Mouse (Mus musculus) myocyte (in vitro differentiated cells): ENCODE measurements around the gene Sergef.

ENCODE experiments used
- E2F4 ChIP-seq: IDR thresholded peaks from one replicate; pipeline ENCODE4 v1.6.1; 2011; ENCODE audit warnings: mild to moderate bottlenecking, control low read depth, moderate library complexity; ENCODE audit not compliant: insufficient read depth
- MAX ChIP-seq: IDR thresholded peaks from one replicate; pipeline ENCODE4 v1.6.1; 2011; ENCODE audit warnings: low read depth, mild to moderate bottlenecking, control low read depth
- MYOD1 ChIP-seq, 3 experiments: IDR thresholded peaks; one replicate each; pipeline ENCODE4 v1.6.1; 2011; ENCODE audit warnings: control low read depth in 2 of 3, low read depth in 2 of 3, mild to moderate bottlenecking in 2 of 3, moderate library complexity in 1 of 3; ENCODE audit not compliant: insufficient read length in 2 of 3, control insufficient read depth in 1 of 3
- MYOG ChIP-seq, 3 experiments: IDR thresholded peaks; one replicate each; pipeline ENCODE4 v1.6.1; 2011; ENCODE audit warnings: control low read depth in 2 of 3, low read depth in 2 of 3, mild to moderate bottlenecking in 2 of 3; ENCODE audit not compliant: insufficient read length in 2 of 3, control insufficient read depth in 1 of 3, insufficient read depth in 1 of 3
- POLR2A ChIP-seq: IDR thresholded peaks from one replicate; pipeline ENCODE4 v1.6.1; 2011; ENCODE audit warnings: low read depth, mild to moderate bottlenecking, control low read depth, moderate library complexity; ENCODE audit not compliant: insufficient read length
- POLR2AphosphoS2 ChIP-seq: IDR thresholded peaks from one replicate; pipeline ENCODE4 v1.6.1; 2011; ENCODE audit warnings: low read depth, control low read depth; ENCODE audit not compliant: insufficient read length
- REST ChIP-seq: IDR thresholded peaks from one replicate; pipeline ENCODE4 v1.6.1; 2011; ENCODE audit warnings: mild to moderate bottlenecking, control low read depth, moderate library complexity; ENCODE audit not compliant: insufficient read depth, insufficient read length
- SRF ChIP-seq: IDR thresholded peaks from one replicate; pipeline ENCODE4 v1.6.1; 2011; ENCODE audit warnings: low read depth; ENCODE audit not compliant: control insufficient read depth, insufficient read length
- TCF12 ChIP-seq: IDR thresholded peaks from one replicate; pipeline ENCODE4 v1.6.1; 2011; ENCODE audit warnings: mild to moderate bottlenecking, control low read depth; ENCODE audit not compliant: poor library complexity, insufficient read depth, severe bottlenecking
- USF1 ChIP-seq: IDR thresholded peaks from one replicate; pipeline ENCODE4 v1.6.1; 2011; ENCODE audit warnings: low read depth, mild to moderate bottlenecking, control low read depth, moderate library complexity

DNA sequence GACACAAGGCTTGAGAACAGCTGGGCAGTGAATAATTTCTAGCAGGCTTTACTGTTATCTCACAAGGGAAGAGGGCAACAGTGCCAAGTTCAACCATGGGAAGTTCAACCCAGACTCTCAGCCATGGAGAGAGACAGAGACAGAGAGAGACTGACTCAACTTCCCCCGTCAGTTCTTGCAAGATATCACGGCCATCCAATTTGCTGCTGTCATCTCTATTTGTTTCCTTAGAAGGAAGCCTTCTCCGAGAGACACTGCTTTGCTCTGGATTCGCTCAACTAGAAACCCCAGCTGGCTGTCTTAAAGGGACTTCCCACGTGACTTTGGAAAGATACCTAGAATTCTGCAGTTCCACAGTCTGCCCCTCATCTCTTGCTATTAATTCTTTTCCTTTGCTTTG is 80.6 kb downstream of the Sergef start:
- TF ChIP-seq TCF12 (no peak), MYOD1 (IDR thresholded peaks at IDR 0.05; ENCODE audit: control insufficient read depth in 1 of 3, insufficient read length in 2 of 3, low read depth in 2 of 3) (no peak), E2F4 (no peak), POLR2A (no peak), POLR2AphosphoS2 (no peak), MYOG (IDR thresholded peaks at IDR 0.05; ENCODE audit: control insufficient read depth in 1 of 3, insufficient read depth in 1 of 3, insufficient read length in 2 of 3, low read depth in 2 of 3) (no peak), REST (no peak), USF1 (no peak), SRF (no peak), MAX (no peak)
